Mouse (Mus musculus) liver, embryonic 16.5 days (tissue): ENCODE measurements around the gene Hfm1. TPM values are rescaled to one million over a fixed set of nuclear protein-coding genes. Genes with fewer than 3 reads are reported as not detected.

Experiments
- ATAC-seq: fragments of 200-750 bp; cut with Nextera tagmentation; 2 replicates; pipeline ENCODE4 v1.8.0; 2017; ENCODE audit warnings: low read depth, mild to moderate bottlenecking, moderate number of reproducible peaks, moderate library complexity
- H3K27ac ChIP-seq: fragments of 300-500 bp; sonication (generic); 2 replicates; pipeline ENCODE4 v1.5.1; 2014; ENCODE audit warnings: mild to moderate bottlenecking, low read length
- H3K27me3 ChIP-seq: fragments of 300-500 bp; sonication (generic); 2 replicates; pipeline ENCODE4 v1.6.1; 2014; ENCODE audit warnings: low read depth, low read length, mixed read lengths; ENCODE audit not compliant: control insufficient read depth, insufficient read depth
- H3K36me3 ChIP-seq: fragments of 300-500 bp; sonication (generic); 2 replicates; pipeline ENCODE4 v1.6.1; 2014; ENCODE audit warnings: mild to moderate bottlenecking; ENCODE audit not compliant: control insufficient read depth, insufficient read depth
- H3K4me1 ChIP-seq: fragments of 300-500 bp; sonication (generic); 2 replicates; pipeline ENCODE4 v1.6.1; 2014; ENCODE audit warnings: low read depth, low read length, mixed read lengths; ENCODE audit not compliant: control insufficient read depth
- H3K4me2 ChIP-seq: fragments of 300-500 bp; sonication (generic); 2 replicates; pipeline ENCODE4 v1.6.1; 2014; ENCODE audit warnings: low read depth, low read length, mixed read lengths
- H3K4me3 ChIP-seq: fragments of 300-500 bp; sonication (generic); 2 replicates; pipeline ENCODE4 v1.5.1; 2014; ENCODE audit warnings: low read depth, mild to moderate bottlenecking, low read length
- H3K9ac ChIP-seq: fragments of 300-500 bp; sonication (generic); 2 replicates; pipeline ENCODE4 v1.6.1; 2014; ENCODE audit warnings: low read depth, low read length
- H3K9me3 ChIP-seq: fragments of 300-500 bp; sonication (generic); replicated peaks from 2 replicates; pipeline ENCODE4 v1.6.1; 2016; ENCODE audit warnings: low read length; ENCODE audit not compliant: control insufficient read depth
- WGBS: fragments of 180-500 bp; shearing (Covaris S2); extraction: QIAGEN DNeasy Blood & Tissue Kit; methylation state at CpG from one replicate; pipeline ENCODE4 v1.1.7; 2014; ENCODE audit not compliant: insufficient replicate concordance; 5-methylcytosine and 5-hydroxymethylcytosine counted together
- polyA plus RNA-seq: library from polyadenylated mRNA; unstranded; fragments of >200 nt; fragmentation: Nextera tagmentation; extraction: Ambion mirVana; gene quantifications from 2 replicates; pipeline ENCODE4 v1.2.1, GENCODE M21; 2015

Gene Hfm1
- polyA plus RNA-seq, 1 experiment from 2014 or later, result 0.12 TPM

GRCm38 (mm10) chr5:106956467-106956866 is 30.3 kb upstream of the Hfm1 start:
- Histone ChIP-seq H3K4me3 (no peak overlapping the region), H3K4me2 (no peak overlapping the region), H3K4me1 (no peaks in the 10 kb centered on the region), H3K36me3 (no peaks in the 10 kb centered on the region), H3K9me3 (no peaks in the 10 kb centered on the region), H3K27ac (no peak overlapping the region), H3K9ac (no peak overlapping the region), H3K27me3 (no peaks in the 10 kb centered on the region)
- WGBS, result 59% methylated on average over 3 of the region's 3 CpGs
- ATAC-seq, result no peak

GRCm38 (mm10) chr5:106948683-106949082 is 22.6 kb upstream of the Hfm1 start:
- Histone ChIP-seq H3K4me3 (no peak overlapping the region), H3K4me2 (no peak overlapping the region), H3K9me3 (no peaks in the 10 kb centered on the region), H3K4me1 (no peaks in the 10 kb centered on the region), H3K27ac (no peak overlapping the region), H3K27me3 (no peaks in the 10 kb centered on the region), H3K36me3 (no peaks in the 10 kb centered on the region), H3K9ac (no peak overlapping the region)
- ATAC-seq, result no peak
- 46% methylated on average over 6 of the region's 6 CpGs for WGBS

GRCm38 (mm10) chr5:106946342-106946741 is 20.2 kb upstream of the Hfm1 start:
- ATAC-seq, result no peak
- Histone ChIP-seq H3K9ac (no peak overlapping the region), H3K27ac (no peak overlapping the region), H3K4me1 (no peaks in the 10 kb centered on the region), H3K27me3 (no peaks in the 10 kb centered on the region), H3K9me3 (no peaks in the 10 kb centered on the region), H3K4me3 (no peak overlapping the region), H3K36me3 (no peaks in the 10 kb centered on the region), H3K4me2 (no peak overlapping the region)
- WGBS, result 60% methylated on average over 4 of the region's 4 CpGs

- Histone ChIP-seq H3K9ac (no peak overlapping the region), H3K27me3 (peaks cover 2% of the 10 kb centered on the region; the same call in 1 of the 2 replicates), H3K9me3 (no peaks in the 10 kb centered on the region), H3K4me3 (no peak overlapping the region), H3K27ac (no peak overlapping the region), H3K36me3 (no peaks in the 10 kb centered on the region), H3K4me1 (peaks cover 3% of the 10 kb centered on the region; the same call in 1 of the 2 replicates), H3K4me2 (no peak overlapping the region)
- WGBS, result 24% methylated on average over 4 of the region's 4 CpGs
- peak; percentile 54 for ATAC-seq
Measured at GRCm38 (mm10) chr5:106927996-106928395, 1.9 kb upstream of the Hfm1 start.

GRCm38 (mm10) chr5:106926369-106926686 is 207 bp upstream of the Hfm1 start:
- WGBS, result 65% methylated on average over 4 of the region's 4 CpGs
- Histone ChIP-seq H3K9me3 (no peaks in the 10 kb centered on the region), H3K4me1 (peaks cover 3% of the 10 kb centered on the region; the same call in 1 of the 2 replicates), H3K27me3 (peaks cover 2% of the 10 kb centered on the region; the same call in 1 of the 2 replicates), H3K9ac (peak overlapping the region; percentile 56), H3K4me2 (peak overlapping the region; percentile 89), H3K36me3 (no peaks in the 10 kb centered on the region), H3K4me3 (peak overlapping the region; percentile 64), H3K27ac (no peak overlapping the region)
- ATAC-seq, result no peak

GRCm38 (mm10) chr5:106919315-106919714 is 6.8 kb downstream of the Hfm1 start:
- Histone ChIP-seq H3K9me3 (no peaks in the 10 kb centered on the region), H3K27me3 (no peaks in the 10 kb centered on the region), H3K4me3 (no peak overlapping the region), H3K36me3 (no peaks in the 10 kb centered on the region), H3K4me1 (no peaks in the 10 kb centered on the region), H3K9ac (no peak overlapping the region), H3K27ac (no peak overlapping the region), H3K4me2 (no peak overlapping the region)
- no peak for ATAC-seq

GRCm38 (mm10) chr5:106896879-106897278 is 29.2 kb downstream of the Hfm1 start:
- H3K27ac ChIP-seq, result no peak overlapping the region
- WGBS, result 27% methylated on average over 2 of the region's 2 CpGs
- H3K4me2 ChIP-seq, result no peak overlapping the region
- H3K4me1 ChIP-seq, result no peaks in the 10 kb centered on the region
- no peak overlapping the region for H3K4me3 ChIP-seq
- no peak for ATAC-seq
- no peaks in the 10 kb centered on the region for H3K36me3 ChIP-seq
- H3K9me3 ChIP-seq, result no peaks in the 10 kb centered on the region
- no peak overlapping the region for H3K9ac ChIP-seq
- no peaks in the 10 kb centered on the region for H3K27me3 ChIP-seq

GRCm38 (mm10) chr5:106891773-106892172 is 34.3 kb downstream of the Hfm1 start:
- Histone ChIP-seq H3K9ac (no peak overlapping the region), H3K9me3 (no peaks in the 10 kb centered on the region), H3K4me2 (no peak overlapping the region), H3K36me3 (no peaks in the 10 kb centered on the region), H3K27ac (no peak overlapping the region), H3K27me3 (no peaks in the 10 kb centered on the region), H3K4me3 (no peak overlapping the region), H3K4me1 (no peaks in the 10 kb centered on the region)
- 21% methylated on average over 5 of the region's 5 CpGs for WGBS
- ATAC-seq, result no peak

- H3K4me1 ChIP-seq, result no peaks in the 10 kb centered on the region
- H3K9ac ChIP-seq, result no peak overlapping the region
- no peak overlapping the region for H3K27ac ChIP-seq
- no peaks in the 10 kb centered on the region for H3K27me3 ChIP-seq
- no peaks in the 10 kb centered on the region for H3K36me3 ChIP-seq
- no peak overlapping the region for H3K4me2 ChIP-seq
- ATAC-seq, result no peak
- no peaks in the 10 kb centered on the region for H3K9me3 ChIP-seq
- 20% methylated on average over 1 of the region's 1 CpGs for WGBS
- no peak overlapping the region for H3K4me3 ChIP-seq
Measured at GRCm38 (mm10) chr5:106887303-106888071, 38.6 kb downstream of the Hfm1 start.
